Mouse (Mus musculus): ENCODE data around the gene 1700030K09Rik.

DNA sequence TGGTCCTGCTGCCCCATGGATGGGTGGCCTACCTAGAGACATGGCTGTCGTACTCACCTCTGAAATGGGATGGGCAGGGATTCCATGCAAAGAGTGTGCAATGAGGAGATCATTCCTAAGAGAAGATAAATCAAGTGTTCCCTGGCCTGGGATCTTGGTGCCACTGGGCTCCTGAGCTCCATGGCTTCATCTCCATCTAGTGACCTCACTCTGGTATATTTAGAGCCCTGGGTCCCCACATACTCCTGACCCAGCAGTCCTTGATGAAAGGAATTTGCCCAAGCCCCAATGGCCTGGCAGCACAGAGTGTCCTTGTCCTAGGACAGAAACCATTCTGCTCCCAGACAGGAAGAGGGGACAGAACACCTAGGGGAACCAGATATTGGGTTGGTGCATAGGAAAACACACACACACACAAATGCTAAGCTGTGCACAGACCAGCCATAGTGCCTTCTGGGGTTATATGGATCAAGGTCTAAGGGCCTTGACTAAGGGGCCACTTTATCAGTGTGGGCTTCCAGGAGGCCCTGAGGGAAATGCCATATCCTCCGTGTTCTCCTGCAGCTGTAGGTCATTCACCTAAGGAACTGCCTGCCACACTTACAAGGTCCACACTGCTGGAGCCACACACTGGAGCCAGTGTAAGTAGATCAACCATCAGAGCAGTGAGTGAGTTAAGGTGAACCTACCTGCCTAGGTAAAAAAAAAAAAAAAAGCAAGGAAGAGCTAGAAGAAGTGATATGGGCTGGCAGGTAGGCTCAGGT lies 56.0 kb downstream of the 1700030K09Rik start:
- TF ChIP-seq CTCF (IDR thresholded peaks at IDR 0.05; ENCODE audit: extremely low read depth, insufficient read depth, low read length) (no peak), POLR2A (IDR thresholded peaks at IDR 0.05; ENCODE audit: extremely low read depth, insufficient read depth, low read length) (no peak)

Measured in cortical plate, adult 2 months (tissue).